Mouse (Mus musculus): ENCODE measurements around the gene Sp9. TPM values are rescaled to one million over a fixed set of nuclear protein-coding genes. Genes with fewer than 3 reads are reported as not detected.

Gene Sp9
- polyA plus RNA-seq, 1 experiment from 2014 or later, result 4.6 TPM

DNA sequence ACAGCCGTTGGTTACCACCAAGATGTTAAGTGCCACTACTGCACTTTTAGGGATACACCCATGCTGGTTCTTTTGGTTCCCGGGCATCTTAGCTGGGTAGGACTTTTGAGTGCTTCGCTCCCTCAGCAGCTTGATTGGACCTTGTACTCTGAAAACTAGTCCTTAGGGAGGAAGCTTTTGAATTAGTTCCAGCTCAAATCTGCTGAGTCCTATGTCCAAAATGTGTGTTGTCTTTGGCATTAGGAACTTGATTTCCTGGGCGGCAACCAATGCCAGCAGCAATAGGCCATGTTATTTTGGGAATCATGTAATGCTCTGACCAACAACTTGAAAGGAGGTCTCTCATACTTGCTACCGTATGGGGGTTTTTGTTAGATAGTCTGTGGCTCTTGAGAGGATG is 54.1 kb downstream of the Sp9 start:
- H3K9ac ChIP-seq (replicated peaks), result no peak overlapping the region
- no peak overlapping the region for H3K27ac ChIP-seq (replicated peaks)
- H3K9me3 ChIP-seq, result no peaks in the 10 kb centered on the region
- H3K4me1 ChIP-seq, result no peaks in the 10 kb centered on the region
- H3K4me3 ChIP-seq, result no peak overlapping the region
- H3K4me2 ChIP-seq (replicated peaks), result no peak overlapping the region
- whole genome bisulfite sequencing, result 88% methylated on average over 5 of the region's 5 CpGs
- ATAC-seq (ENCODE audit: low FRiP score, low read depth), result no peak
- H3K27me3 ChIP-seq, result no peaks in the 10 kb centered on the region
- no peaks in the 10 kb centered on the region for H3K36me3 ChIP-seq

Other genes with a start within 250 kb of the Sp9 start
- gene Ola1, start 53.0 kb upstream of the Sp9 start, polyA plus RNA-seq (2016; fragmentation: Nextera tagmentation; extraction: Ambion mirVana), result 81.1 and 88.0 TPM in 2 replicates
- 9.7 and 11.3 TPM in 2 replicates for gene Scrn3, start 40.7 kb downstream of the Sp9 start, polyA plus RNA-seq (2016; fragmentation: Nextera tagmentation; extraction: Ambion mirVana)
- gene Cir1, start 40.8 kb downstream of the Sp9 start, polyA plus RNA-seq (2016; fragmentation: Nextera tagmentation; extraction: Ambion mirVana), result 24.7 and 28.3 TPM in 2 replicates
- 7.1 and 8.0 TPM in 2 replicates for gene Gpr155, start 114.6 kb downstream of the Sp9 start, polyA plus RNA-seq (2016; fragmentation: Nextera tagmentation; extraction: Ambion mirVana)

Measured in midbrain, embryonic 12.5 days (tissue).